27 mouse cellular contexts compared by ENCODE assay signal in genomic region chr14:113656864-113657263, GRCm38 (mm10).
A peak's percentile ranks its signal among the peaks of the same experiment; 100 is the strongest.
DNase-seq lines count a peak whose midpoint lies in the region; ATAC-seq and TF ChIP-seq lines count a peak whose summit lies in the region.
"Had no signal": no experiment of that assay in that cellular context is flagged by ENCODE, and none has a peak within 500 bp of the region (broad histone marks: within the 10 kb centered on the region; RNA-seq: fewer than 3 reads in every experiment).

No protein-coding gene starts in this region.

- H3K4me3 ChIP-seq in forebrain, embryonic 14.5 days (ENCODE audit: low read depth, low read length) = no peak overlapping the region
- H3K4me3 ChIP-seq in forebrain, embryonic 12.5 days (replicated peaks) = no peak overlapping the region
- H3K4me3 ChIP-seq in hindbrain, postnatal 0 days (ENCODE audit: low read length) = no peak overlapping the region
- no peak overlapping the region for H3K4me3 ChIP-seq in hindbrain, embryonic 12.5 days
- H3K4me3 ChIP-seq in limb, embryonic 10.5 days = no peak overlapping the region
- H3K4me3 ChIP-seq: embryonic facial prominence, embryonic 12.5 days; erythroblast, embryonic 14.5 days; gastrocnemius, adult 2 months; hindbrain, embryonic 13.5 days had no signal

- no peaks in the 10 kb centered on the region for H3K9me3 ChIP-seq in forebrain, embryonic 14.5 days (replicated peaks; ENCODE audit: control insufficient read depth, low read length)
- no peaks in the 10 kb centered on the region for H3K9me3 ChIP-seq in forebrain, embryonic 12.5 days
- no peaks in the 10 kb centered on the region for H3K9me3 ChIP-seq in hindbrain, postnatal 0 days (ENCODE audit: low read length)
- H3K9me3 ChIP-seq in hindbrain, embryonic 12.5 days (replicated peaks) = no peaks in the 10 kb centered on the region
- H3K9me3 ChIP-seq in limb, embryonic 10.5 days (replicated peaks) = no peaks in the 10 kb centered on the region
- H3K9me3 ChIP-seq: embryonic facial prominence, embryonic 12.5 days; hindbrain, embryonic 13.5 days had no signal

- no peaks in the 10 kb centered on the region for H3K27me3 ChIP-seq in forebrain, embryonic 14.5 days (replicated peaks; ENCODE audit: control insufficient read depth, insufficient read depth, low read length)
- no peaks in the 10 kb centered on the region for H3K27me3 ChIP-seq in forebrain, embryonic 12.5 days
- H3K27me3 ChIP-seq in hindbrain, postnatal 0 days (ENCODE audit: insufficient read depth, low read length) = no peaks in the 10 kb centered on the region
- no peaks in the 10 kb centered on the region for H3K27me3 ChIP-seq in hindbrain, embryonic 12.5 days
- no peaks in the 10 kb centered on the region for H3K27me3 ChIP-seq in limb, embryonic 10.5 days (ENCODE audit: low read depth, poor library complexity, severe bottlenecking)
- H3K27me3 ChIP-seq: embryonic facial prominence, embryonic 12.5 days; hindbrain, embryonic 13.5 days had no signal

- no peaks in the 10 kb centered on the region for H3K36me3 ChIP-seq in forebrain, embryonic 14.5 days (ENCODE audit: control insufficient read depth, insufficient read depth, low read length)
- no peaks in the 10 kb centered on the region for H3K36me3 ChIP-seq in forebrain, embryonic 12.5 days (replicated peaks)
- H3K36me3 ChIP-seq in hindbrain, postnatal 0 days (ENCODE audit: insufficient read depth, low read length) = no peaks in the 10 kb centered on the region
- H3K36me3 ChIP-seq in hindbrain, embryonic 12.5 days = no peaks in the 10 kb centered on the region
- H3K36me3 ChIP-seq in limb, embryonic 10.5 days = no peaks in the 10 kb centered on the region
- H3K36me3 ChIP-seq: embryonic facial prominence, embryonic 12.5 days; hindbrain, embryonic 13.5 days had no signal

- no peaks in the 10 kb centered on the region for H3K4me1 ChIP-seq in forebrain, embryonic 14.5 days (ENCODE audit: control insufficient read depth, insufficient read depth, low read length)
- H3K4me1 ChIP-seq in forebrain, embryonic 12.5 days = 0 out of 2 replicates have a peak, but pooled peaks cover 4% of the 10 kb centered on the region
- H3K4me1 ChIP-seq in hindbrain, postnatal 0 days (ENCODE audit: insufficient read depth, low read length) = no peaks in the 10 kb centered on the region
- no peaks in the 10 kb centered on the region for H3K4me1 ChIP-seq in hindbrain, embryonic 12.5 days
- no peaks in the 10 kb centered on the region for H3K4me1 ChIP-seq in limb, embryonic 10.5 days
- H3K4me1 ChIP-seq: embryonic facial prominence, embryonic 12.5 days; hindbrain, embryonic 13.5 days had no signal

- TF ChIP-seq CTCF in hindbrain, postnatal 0 days (IDR thresholded peaks at IDR 0.05; ENCODE audit: low read depth) = no peak
- TF ChIP-seq CTCF in brain, embryonic 14.5 days (IDR thresholded peaks at IDR 0.05; ENCODE audit: borderline replicate concordance, extremely low read depth, insufficient read depth, insufficient read length) = no peak

- H3K4me2 ChIP-seq in forebrain, embryonic 14.5 days (ENCODE audit: low read length) = no peak overlapping the region
- H3K4me2 ChIP-seq in forebrain, embryonic 12.5 days = no peak overlapping the region
- H3K4me2 ChIP-seq in hindbrain, postnatal 0 days (ENCODE audit: low read depth, low read length) = no peak overlapping the region
- no peak overlapping the region for H3K4me2 ChIP-seq in hindbrain, embryonic 12.5 days (replicated peaks)
- H3K4me2 ChIP-seq: embryonic facial prominence, embryonic 12.5 days; heart, embryonic 11.5 days; hindbrain, embryonic 13.5 days had no signal

- H3K9ac ChIP-seq in forebrain, embryonic 14.5 days (ENCODE audit: low read length) = no peak overlapping the region
- no peak overlapping the region for H3K9ac ChIP-seq in forebrain, embryonic 12.5 days
- no peak overlapping the region for H3K9ac ChIP-seq in hindbrain, postnatal 0 days (replicated peaks; ENCODE audit: low read length)
- no peak overlapping the region for H3K9ac ChIP-seq in hindbrain, embryonic 12.5 days
- H3K9ac ChIP-seq: embryonic facial prominence, embryonic 12.5 days; hindbrain, embryonic 13.5 days had no signal

- ATAC-seq in forebrain, embryonic 14.5 days = no peak
- ATAC-seq in forebrain, embryonic 12.5 days (ENCODE audit: low FRiP score) = no peak
- ATAC-seq in hindbrain, postnatal 0 days = no peak
- no peak for ATAC-seq in hindbrain, embryonic 12.5 days (ENCODE audit: low FRiP score)
- ATAC-seq: CD4-positive, CD25-positive, alpha-beta regulatory T cell, adult 4 months; hindbrain, embryonic 16.5 days; inflammation-experienced regulatory T-cells, adult 6 months; intestine, embryonic 16.5 days had no signal

- 6% methylated on average over 1 of the region's 1 CpGs for WGBS in forebrain, embryonic 14.5 days
- WGBS in forebrain, embryonic 12.5 days = 10% methylated on average over 1 of the region's 1 CpGs
- WGBS in hindbrain, postnatal 0 days = 19% methylated on average over 1 of the region's 1 CpGs
- WGBS in hindbrain, embryonic 12.5 days = 45% methylated on average over 1 of the region's 1 CpGs
- 70% methylated on average over 1 of the region's 1 CpGs for WGBS in limb, embryonic 10.5 days

- DNase-seq in forebrain, embryonic 14.5 days (ENCODE audit: low spot score) = peak; percentile 27
- peak; percentile 2 for DNase-seq in hindbrain, postnatal 0 days (ENCODE audit: low spot score)
- DNase-seq in brain, adult 2 months (ENCODE audit: low read depth, low spot score) = peak; percentile 16
- DNase-seq in brain, embryonic 14.5 days (ENCODE audit: low read depth) = peak; percentile 36
- DNase-seq in cerebellum, adult 11 months = no peak
- no peak for DNase-seq in limb, embryonic 10.5 days (ENCODE audit: low spot score)
- DNase-seq: adrenal gland, adult 2 months; adrenal gland, postnatal 14 days; cerebellum, adult 11-12 months; cerebellum, adult 8-10 months; cerebellum, postnatal 10 days; cerebellum, postnatal 36 days; embryo, embryonic 11 days; gastrocnemius, adult 2 months; gastrocnemius, postnatal 14 days; heart, adult 11 months; kidney, adult 18-20 months had no signal

- no peak for TF ChIP-seq POLR2A in brain, embryonic 14.5 days (IDR thresholded peaks at IDR 0.05; ENCODE audit: borderline replicate concordance, extremely low read depth, insufficient read depth, insufficient read length, poor library complexity, severe bottlenecking)

- no peak overlapping the region for H3K27ac ChIP-seq in forebrain, embryonic 14.5 days (ENCODE audit: low read depth, low read length)
- H3K27ac ChIP-seq in forebrain, embryonic 12.5 days = no peak overlapping the region
- no peak overlapping the region for H3K27ac ChIP-seq in hindbrain, postnatal 0 days
- H3K27ac ChIP-seq in hindbrain, embryonic 12.5 days = no peak overlapping the region
- no peak overlapping the region for H3K27ac ChIP-seq in limb, embryonic 10.5 days
- H3K27ac ChIP-seq: embryonic facial prominence, embryonic 12.5 days; gastrocnemius, adult 2 months; hindbrain, embryonic 13.5 days had no signal

Comparison
In these comparisons a context has a peak if more than half of its experiments do, and no peak if none do; other contexts are left out.
1. DNase-seq: peak in forebrain, embryonic 14.5 days (single experiment), hindbrain, postnatal 0 days (single experiment), brain, adult 2 months (single experiment) and brain, embryonic 14.5 days (single experiment); none in cerebellum, adult 11 months (single experiment) and limb, embryonic 10.5 days (single experiment).